Mouse (Mus musculus) bone marrow macrophage, adult 2 months (primary cell): Measurements from ENCODE around the gene Actb.

Experiments
- CTCF ChIP-seq: IDR thresholded peaks from 2 replicates; pipeline ENCODE4 v1.5.1; 2012; ENCODE audit warnings: low read depth, mild to moderate bottlenecking, low read length, moderate library complexity
- POLR2A ChIP-seq: IDR thresholded peaks from 2 replicates; pipeline ENCODE4 v1.6.1; 2012; ENCODE audit warnings: mild to moderate bottlenecking, low read depth, low read length, borderline replicate concordance

DNA sequence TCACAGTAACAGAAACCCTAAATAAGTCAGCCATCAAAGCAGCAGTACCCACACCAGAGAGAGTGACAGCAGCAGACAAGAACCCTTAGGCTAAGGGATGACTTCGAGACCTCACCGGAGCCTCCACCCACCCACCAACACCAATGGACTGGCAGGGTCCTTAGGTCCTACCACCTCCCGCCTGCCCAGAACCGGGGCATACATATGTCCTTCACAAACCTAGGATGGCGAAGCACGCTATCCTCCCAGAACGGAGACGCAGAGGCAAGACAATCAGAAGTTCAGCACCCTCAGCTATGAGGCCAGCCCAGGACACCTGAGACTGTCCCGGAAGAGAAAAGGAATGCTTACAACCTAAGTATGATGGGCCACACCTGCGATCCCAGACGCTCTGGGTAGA, 24.1 kb downstream of the Actb start:
- TF ChIP-seq CTCF = no peak
- TF ChIP-seq POLR2A = no peak
